Mouse (Mus musculus) spleen, adult 2 months (tissue): Measurements from ENCODE around the gene Ap3b1.

ENCODE experiments used
- CTCF ChIP-seq: fragments of 200-500 bp; IDR thresholded peaks from 2 replicates; pipeline ENCODE4 v1.5.1; 2011; ENCODE audit warnings: mild to moderate bottlenecking, inconsistent platforms; ENCODE audit not compliant: insufficient read depth, insufficient read length, insufficient replicate concordance; ENCODE audit errors: extremely low read depth
- POLR2A ChIP-seq: fragments of 200-500 bp; IDR thresholded peaks from 2 replicates; pipeline ENCODE4 v1.6.1; 2011; ENCODE audit warnings: low read depth, low read length, inconsistent platforms

DNA sequence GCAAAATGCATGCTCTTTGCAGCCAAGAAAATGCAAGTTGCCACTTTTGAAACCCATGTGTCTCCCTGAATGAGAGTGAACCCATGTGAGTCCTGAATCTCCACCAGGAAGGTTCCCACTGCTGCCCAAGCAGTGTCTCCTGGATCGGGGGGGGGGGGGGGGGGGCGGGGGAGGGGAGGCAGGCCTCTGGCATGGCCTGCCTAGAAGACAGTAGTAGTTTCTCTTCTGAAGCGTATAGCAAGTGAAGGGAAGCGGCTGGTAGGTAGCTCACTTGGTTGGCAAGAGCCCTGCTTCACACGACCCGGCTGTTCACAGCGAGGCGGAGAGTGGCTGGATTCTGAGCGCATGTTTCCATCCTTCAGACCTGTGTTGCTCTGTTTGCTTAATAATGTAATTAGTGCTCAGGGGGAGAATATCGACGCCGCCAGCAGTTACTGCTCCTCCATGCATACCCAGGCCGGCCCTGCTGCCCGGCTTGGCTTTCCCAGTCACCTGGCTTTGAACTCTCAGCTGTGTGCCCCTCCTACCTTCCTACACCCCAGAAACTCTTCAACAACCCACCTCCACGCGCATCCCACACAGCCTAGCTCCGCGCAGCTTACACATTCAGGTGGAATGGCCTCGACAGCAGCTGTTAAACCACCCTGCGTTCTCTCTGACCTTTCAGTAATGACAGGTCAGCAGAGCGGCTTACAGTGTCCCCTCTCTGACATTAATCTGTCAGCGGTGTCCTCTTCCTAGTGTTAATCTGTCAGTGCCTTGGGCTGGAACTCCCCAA is 217.8 kb downstream of the Ap3b1 start:
- TF ChIP-seq CTCF (no peak), POLR2A (no peak)
